Mouse (Mus musculus): ENCODE measurements at regions not wholly inside any gene's neighbourhood (a gene's known extent, or its start where the extent isn't known, plus 50 kb on each side); places are given as distances from the start of the nearest gene placed in this dataset.

- no peak overlapping the region for H3K4me3 ChIP-seq
- TF ChIP-seq CTCF (IDR thresholded peaks at IDR 0.05) = no peak
- peak overlapping the region; percentile 3; the same call in 1 of the 2 replicates for H3K27ac ChIP-seq
- DNase-seq = no peak
- intact Hi-C loops (cut with DNase I) = no loop called here
Observed at GRCm38 (mm10) chr2:118007539-118008427, 103.9 kb upstream of the Thbs1 start.

- intact Hi-C loops (cut with DNase I) = no loop called here
- Histone ChIP-seq H3K27ac (no peak overlapping the region), H3K4me3 (no peak overlapping the region)
- no peak for TF ChIP-seq CTCF (IDR thresholded peaks at IDR 0.05)
- DNase-seq = no peak
Observed at GRCm38 (mm10) chr2:118011679-118012078, 100.0 kb upstream of the Thbs1 start.

DNA sequence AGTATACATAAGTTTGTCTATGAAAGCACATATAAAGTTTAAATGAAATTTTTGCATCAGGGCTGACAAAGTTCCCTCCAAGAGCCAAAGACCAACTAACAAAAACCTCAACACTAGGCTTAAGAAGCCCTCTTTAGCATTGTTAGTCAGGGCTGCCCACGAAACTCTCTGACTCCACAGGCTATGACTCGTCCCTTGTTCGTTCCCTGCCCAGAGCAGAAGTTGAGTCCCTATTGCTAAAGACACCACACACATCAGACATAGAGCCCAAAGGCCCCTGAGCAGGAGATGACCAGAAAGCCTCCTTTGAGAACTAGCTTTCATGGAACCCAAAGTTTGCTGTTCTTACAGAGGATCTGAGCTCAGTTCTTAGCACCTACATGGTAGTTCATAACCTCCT lies 99.5 kb upstream of the Thbs1 start:
- intact Hi-C loops (cut with DNase I) = no loop called here
- no peak for DNase-seq
- H3K27ac ChIP-seq = no peak overlapping the region
- no peak for TF ChIP-seq CTCF (IDR thresholded peaks at IDR 0.05)
- H3K4me3 ChIP-seq = no peak overlapping the region

DNA sequence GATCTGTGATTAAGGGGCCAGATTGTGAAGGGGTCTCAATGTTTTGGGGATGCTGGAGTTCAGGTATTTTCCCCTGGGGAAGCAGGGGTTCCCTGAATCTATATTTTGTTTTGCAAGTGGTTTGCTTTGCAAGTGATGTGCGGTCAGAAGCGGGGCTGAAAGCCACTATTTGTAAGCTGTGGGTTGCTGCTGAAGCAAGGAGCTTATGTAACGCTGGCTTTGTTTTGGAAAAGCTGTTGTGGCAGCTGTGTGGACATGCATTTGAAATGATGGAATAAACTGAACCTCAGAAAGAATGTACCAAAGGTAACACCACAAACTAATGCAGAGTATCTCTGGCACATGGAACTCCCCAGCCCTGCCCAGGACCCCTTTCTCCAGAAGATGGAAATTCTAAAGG lies 98.5 kb upstream of the Thbs1 start:
- Histone ChIP-seq H3K27ac (no peak overlapping the region), H3K4me3 (no peak overlapping the region)
- TF ChIP-seq CTCF (IDR thresholded peaks at IDR 0.05) = no peak
- intact Hi-C loops (cut with DNase I) = no loop called here
- DNase-seq = no peak

DNA sequence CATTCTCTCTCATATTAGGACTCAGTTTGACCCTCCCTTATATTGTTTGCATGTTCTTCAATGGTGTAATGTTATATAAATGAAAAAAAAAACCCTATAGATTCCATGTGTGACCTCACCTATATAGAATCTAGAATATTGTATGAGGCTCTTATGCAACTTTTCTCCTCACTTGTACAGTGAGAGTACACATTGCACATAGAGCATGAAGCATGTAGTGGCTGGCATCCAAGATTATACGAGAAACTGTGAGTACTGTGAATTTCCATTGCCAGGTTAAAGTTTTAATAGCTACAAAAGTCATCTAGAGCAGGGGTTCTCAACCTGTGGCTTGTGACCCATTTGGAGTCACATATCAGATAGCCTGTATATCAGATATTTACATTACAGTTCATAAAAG lies 96.5 kb upstream of the Thbs1 start:
- intact Hi-C loops (cut with DNase I) = no loop called here
- Histone ChIP-seq H3K27ac (no peak overlapping the region), H3K4me3 (no peak overlapping the region)
- DNase-seq = no peak
- no peak for TF ChIP-seq CTCF (IDR thresholded peaks at IDR 0.05)

- intact Hi-C loops (cut with DNase I) = no loop called here
- no peak for TF ChIP-seq CTCF (IDR thresholded peaks at IDR 0.05)
- no peak for DNase-seq
- Histone ChIP-seq H3K4me3 (no peak overlapping the region), H3K27ac (no peak overlapping the region)
Observed at GRCm38 (mm10) chr2:118025829-118026735, 85.6 kb upstream of the Thbs1 start.

- peak; percentile 72 for DNase-seq
- TF ChIP-seq CTCF (IDR thresholded peaks at IDR 0.05) = no peak
- Histone ChIP-seq H3K27ac (peak overlapping the region; percentile 66), H3K4me3 (no peak overlapping the region)
- intact Hi-C loops (cut with DNase I) = no loop called here
Observed at GRCm38 (mm10) chr2:118028881-118029280, 82.8 kb upstream of the Thbs1 start.

GRCm38 (mm10) chr2:118029470-118030108 lies 82.1 kb upstream of the Thbs1 start:
- intact Hi-C loops (cut with DNase I) = no loop called here
- DNase-seq = no peak
- TF ChIP-seq CTCF (IDR thresholded peaks at IDR 0.05) = no peak
- H3K27ac ChIP-seq = peak overlapping the region; percentile 66
- no peak overlapping the region for H3K4me3 ChIP-seq

DNA sequence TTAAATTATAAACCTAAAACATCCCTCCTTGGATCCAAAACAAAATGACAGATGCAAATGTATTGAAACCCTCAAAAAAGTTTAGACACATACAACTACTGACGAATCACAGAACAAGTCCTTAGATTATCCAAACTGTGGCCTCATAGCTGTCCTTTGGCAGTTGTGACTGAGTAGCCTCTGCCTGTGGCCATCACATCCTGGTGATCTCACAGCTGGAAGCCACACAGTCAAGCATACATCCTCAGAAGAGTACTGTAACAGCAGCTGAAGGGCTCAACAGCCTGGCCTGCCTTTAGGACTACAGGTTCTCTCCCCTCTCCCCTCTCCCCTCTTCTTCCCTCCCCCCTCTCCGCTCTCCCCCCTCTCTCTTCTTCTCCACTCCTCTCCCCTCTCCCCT lies 80.0 kb upstream of the Thbs1 start:
- no peak overlapping the region for H3K27ac ChIP-seq
- DNase-seq = no peak
- intact Hi-C loops (cut with DNase I) = no loop called here
- TF ChIP-seq CTCF (IDR thresholded peaks at IDR 0.05) = no peak
- H3K4me3 ChIP-seq = no peak overlapping the region

- intact Hi-C loops (cut with DNase I) = no loop called here
- TF ChIP-seq CTCF (IDR thresholded peaks at IDR 0.05) = no peak
- DNase-seq = no peak
- Histone ChIP-seq H3K27ac (0 out of 2 replicates have a peak overlapping the region, but pooled peaks have one; percentile 24), H3K4me3 (no peak overlapping the region)
Observed at GRCm38 (mm10) chr2:118033377-118033776, 78.3 kb upstream of the Thbs1 start.

GRCm38 (mm10) chr2:118034026-118034425 lies 77.7 kb upstream of the Thbs1 start:
- TF ChIP-seq CTCF (IDR thresholded peaks at IDR 0.05) = no peak
- Histone ChIP-seq H3K27ac (peak overlapping the region; percentile 24; the same call in 1 of the 2 replicates), H3K4me3 (no peak overlapping the region)
- intact Hi-C loops (cut with DNase I) = no loop called here
- DNase-seq = no peak

- no peak for TF ChIP-seq CTCF (IDR thresholded peaks at IDR 0.05)
- no peak overlapping the region for H3K27ac ChIP-seq
- no peak overlapping the region for H3K4me3 ChIP-seq
- intact Hi-C loops (cut with DNase I) = no loop called here
- no peak for DNase-seq
Observed at GRCm38 (mm10) chr2:118035333-118035732, 76.3 kb upstream of the Thbs1 start.

Measured in gastrocnemius, adult 2 months (tissue).